Mouse (Mus musculus): Measurements from ENCODE around the gene Rnf114.
A peak's percentile ranks its signal among the peaks of the same experiment; 100 is the strongest.

Gene Rnf114

GRCm38 (mm10) chr2:167491757-167492708 is at the start of gene Rnf114:
TSS of gene Rnf114 (plus strand) at chr2:167492645.
- no peak for DNase-seq (ENCODE audit: low read depth, low spot score)

DNA sequence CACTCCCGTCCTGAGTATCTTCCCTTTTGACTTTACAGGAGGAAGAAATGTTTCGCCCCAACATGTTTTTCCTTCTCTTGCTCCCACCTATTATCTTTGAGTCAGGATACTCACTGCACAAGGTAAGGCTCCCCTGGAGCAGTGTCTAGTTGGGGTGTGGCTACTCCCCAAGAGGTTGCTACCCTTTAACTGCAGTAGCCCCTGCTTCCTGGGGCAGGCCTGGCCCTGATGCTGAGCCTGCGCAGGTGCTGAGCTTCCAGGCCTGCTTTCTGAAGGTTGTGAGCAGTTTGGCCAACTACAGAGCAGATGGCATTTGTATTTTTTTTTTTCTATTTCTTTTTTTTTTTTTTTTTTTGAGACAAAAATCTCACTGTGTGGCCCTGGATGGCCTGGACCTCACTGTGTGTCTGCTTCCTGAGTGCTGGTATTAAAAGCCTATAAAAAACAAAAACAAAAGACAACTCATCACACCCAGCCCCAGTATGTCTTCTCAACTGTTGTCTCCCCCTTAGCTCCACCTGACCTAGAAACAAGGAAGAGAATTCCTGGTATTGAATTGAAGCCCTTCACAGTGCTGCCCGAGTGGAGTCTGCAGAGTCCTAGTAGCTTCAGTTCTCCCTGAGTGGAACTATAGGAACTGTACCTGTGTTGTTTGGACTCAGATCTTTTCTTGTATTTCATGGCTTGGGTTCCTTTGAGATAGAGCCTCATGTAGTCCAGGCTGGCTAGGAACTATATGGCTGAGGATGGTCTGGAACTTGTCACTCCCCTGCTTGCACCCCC is 48.8 kb upstream of the Rnf114 start:
- DNase-seq (ENCODE audit: low read depth, low spot score): no peak

GRCm38 (mm10) chr2:167445911-167446780 is 46.3 kb upstream of the Rnf114 start:
- peak; percentile 88 for DNase-seq (ENCODE audit: low read depth, low spot score)

DNA sequence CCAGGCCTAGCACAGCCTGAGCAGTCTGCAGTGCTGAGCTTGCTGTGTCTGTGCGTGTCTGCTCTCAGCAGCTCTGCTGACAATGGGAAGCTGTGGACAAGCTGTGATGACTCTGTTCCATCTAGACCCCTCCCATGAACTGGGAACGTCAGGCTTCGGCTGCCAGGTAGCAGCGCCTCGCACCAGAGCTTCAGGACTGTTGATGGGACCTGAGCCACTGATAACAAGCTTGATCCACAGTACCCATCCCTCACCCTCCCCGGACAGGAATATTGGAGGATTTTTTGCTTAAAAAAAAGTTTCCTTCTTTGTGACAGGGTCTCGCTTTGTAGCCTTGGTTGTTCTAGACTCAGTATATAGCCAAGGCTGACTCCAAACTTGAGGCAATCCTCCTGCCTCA is 45.2 kb upstream of the Rnf114 start:
- DNase-seq (ENCODE audit: low read depth, low spot score): no peak

DNA sequence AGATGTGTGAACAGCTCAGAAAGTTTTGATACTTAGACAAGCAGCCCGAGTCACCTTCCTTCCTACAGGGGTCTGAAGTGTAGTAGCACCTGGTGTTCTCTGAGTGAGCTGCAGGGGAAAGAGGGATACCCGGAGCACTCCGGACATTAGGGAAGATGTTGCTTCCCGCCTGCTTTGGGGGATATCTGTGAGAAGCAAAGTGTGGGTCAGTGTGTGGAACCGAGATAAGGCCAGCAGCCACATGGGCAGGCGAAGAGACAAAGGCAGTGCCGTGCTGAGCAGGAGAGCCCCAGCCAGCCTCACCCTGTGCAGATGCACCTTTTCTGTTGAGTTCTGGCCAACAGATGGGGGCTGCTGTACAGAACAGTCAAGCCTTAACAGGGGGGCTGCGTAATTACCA is 44.8 kb upstream of the Rnf114 start:
- no peak for DNase-seq (ENCODE audit: low read depth, low spot score)

GRCm38 (mm10) chr2:167449331-167450275 is 42.8 kb upstream of the Rnf114 start:
- no peak for DNase-seq (ENCODE audit: low read depth, low spot score)

DNA sequence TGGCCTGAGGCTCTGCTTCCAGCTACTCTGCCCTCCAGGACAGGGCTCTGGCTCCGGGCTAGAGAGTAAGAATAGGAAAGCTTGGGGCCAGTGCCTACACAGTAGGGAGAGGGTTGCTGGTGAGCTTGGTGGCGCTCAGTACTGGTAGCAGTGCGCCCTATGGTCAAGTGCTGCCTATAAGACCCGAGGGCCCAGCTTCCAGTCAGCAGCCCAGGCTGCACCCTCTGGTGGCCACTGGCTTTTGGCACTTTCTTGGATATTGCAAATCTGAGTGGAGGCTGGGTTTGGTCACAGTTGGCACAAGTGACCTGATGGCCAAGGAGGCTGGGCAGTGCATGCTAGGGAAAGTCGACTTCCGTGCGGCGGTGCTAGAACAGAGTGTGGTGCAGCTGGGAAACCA is 41.8 kb upstream of the Rnf114 start:
- DNase-seq (ENCODE audit: low read depth, low spot score): no peak

DNA sequence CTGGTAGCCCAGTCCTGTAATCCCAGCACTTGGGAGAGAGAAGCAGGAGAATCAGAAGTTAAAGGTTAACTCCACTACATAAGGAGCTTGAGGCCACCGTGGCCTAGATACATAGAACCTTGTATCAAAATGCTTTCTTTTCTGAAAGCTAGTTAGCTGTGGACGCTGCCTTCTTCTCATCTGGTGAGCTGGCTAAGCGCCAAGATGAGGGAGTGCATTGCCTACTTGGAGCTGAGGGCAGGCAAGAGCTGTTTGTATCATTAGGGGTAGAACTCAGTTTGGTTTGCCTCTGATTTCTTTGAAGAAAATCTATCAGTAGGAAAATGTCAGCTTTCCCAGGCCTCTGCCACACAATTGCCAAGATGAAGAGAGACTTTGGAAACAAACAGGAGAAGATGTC is 38.6 kb upstream of the Rnf114 start:
- no peak for DNase-seq (ENCODE audit: low read depth, low spot score)

GRCm38 (mm10) chr2:167456361-167457020 is 36.0 kb upstream of the Rnf114 start:
- no peak for DNase-seq (ENCODE audit: low read depth, low spot score)

DNA sequence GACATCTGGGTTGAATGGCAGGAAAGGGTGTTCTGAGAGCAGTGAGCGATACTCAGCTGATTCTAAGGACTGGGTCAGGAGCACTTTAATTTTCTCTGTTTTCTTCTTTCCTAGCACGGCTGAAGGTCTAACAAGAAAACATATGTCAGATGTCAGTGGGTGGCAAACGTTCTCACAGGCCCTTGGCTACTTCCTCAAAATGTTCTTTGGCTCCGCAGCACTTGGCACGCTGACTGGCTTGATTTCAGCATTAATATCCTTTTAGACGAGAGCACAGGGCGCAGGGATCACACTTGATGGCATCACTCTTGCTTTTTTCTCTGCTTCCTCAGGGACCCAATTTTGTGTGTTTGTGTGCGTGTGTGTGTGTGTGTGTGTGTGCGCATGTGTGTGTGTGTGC is 35.2 kb upstream of the Rnf114 start:
- DNase-seq (ENCODE audit: low read depth, low spot score): no peak

DNA sequence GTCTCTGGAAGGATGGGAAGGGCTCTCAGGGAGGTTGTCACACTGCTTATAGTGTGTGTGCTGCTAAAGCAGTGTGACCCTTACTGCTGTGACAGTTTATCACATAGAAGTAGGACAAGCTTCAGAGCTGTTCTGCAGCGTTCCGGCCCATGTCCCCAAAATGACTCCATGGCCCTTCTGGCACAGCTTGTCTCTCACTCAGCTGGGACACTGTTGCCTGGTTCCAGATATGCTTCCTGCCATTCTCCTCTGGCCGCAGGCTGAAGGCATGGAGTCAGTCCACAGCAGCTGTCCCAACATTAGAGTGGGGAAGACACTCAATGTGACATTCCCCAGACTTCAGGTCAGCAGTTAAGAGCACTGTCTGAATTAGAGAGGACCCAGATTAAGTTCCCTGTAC is 33.9 kb upstream of the Rnf114 start:
- no peak for DNase-seq (ENCODE audit: low read depth, low spot score)

GRCm38 (mm10) chr2:167459071-167459865 is 33.2 kb upstream of the Rnf114 start:
- DNase-seq (ENCODE audit: low read depth, low spot score): no peak

DNA sequence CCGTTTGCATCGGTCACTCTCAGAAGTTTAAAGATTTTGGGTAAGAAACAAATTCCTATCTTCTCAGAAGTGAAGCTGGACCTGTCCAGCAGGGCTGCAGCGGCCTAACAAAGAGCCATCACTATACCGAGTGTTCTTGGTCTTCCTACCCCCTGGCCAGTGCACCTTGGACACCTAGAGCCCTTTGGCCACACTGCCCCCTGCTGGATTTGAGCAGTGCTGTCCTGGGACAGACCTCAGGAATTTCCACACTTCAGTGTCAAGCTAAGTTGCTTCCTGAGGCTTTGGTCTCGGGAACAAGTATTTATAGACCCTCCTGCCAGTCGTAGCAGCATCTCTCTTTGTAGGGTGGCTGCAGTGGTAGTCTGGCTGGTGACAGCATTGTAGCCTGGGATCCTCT is 29.5 kb upstream of the Rnf114 start:
- DNase-seq (ENCODE audit: low read depth, low spot score): peak; percentile 59

- DNase-seq (ENCODE audit: low read depth, low spot score): no peak
These were observed 28.6 kb upstream of the Rnf114 start for GRCm38 (mm10) chr2:167463802-167464201.

DNA sequence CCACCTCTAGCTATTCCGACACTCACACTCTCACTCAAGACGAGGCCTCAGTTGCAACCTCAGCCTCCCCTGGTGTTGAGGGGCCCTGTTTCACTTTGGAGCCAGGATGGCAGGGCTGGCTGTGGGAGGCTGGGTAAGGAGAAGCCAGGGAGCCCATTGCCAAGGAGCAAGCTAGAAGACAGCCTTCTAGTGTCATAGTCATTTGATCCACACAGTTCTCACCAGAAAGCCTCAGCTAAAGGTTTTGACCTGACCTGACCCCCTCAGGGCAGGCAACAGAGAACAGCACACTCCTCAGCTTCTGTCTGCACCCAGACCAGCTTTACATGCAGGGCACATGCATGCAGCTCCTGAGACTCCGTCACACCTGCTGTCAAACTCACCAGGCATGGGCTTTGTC is 26.5 kb upstream of the Rnf114 start:
- no peak for DNase-seq (ENCODE audit: low read depth, low spot score)

GRCm38 (mm10) chr2:167467214-167467613 is 25.2 kb upstream of the Rnf114 start:
- DNase-seq (ENCODE audit: low read depth, low spot score): peak; percentile 57

DNA sequence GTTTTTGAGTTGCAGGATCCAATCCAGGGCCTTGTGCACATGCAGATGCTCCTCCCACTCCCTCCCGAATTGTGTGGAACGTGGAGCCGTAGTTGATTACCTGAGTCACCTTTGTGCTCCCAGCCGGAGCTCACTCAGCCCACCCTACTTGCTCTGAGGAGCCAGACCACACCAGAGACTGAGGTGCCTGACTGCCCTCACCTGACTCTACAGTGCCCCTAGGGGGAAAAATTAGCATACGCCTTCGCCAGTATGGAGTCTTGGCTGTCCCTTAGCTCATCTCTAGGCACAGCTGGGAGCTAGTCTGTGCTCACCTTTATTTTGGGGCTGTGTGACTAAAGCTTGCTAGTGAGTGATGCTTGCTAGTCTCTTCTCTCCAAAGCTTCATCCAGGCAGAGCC is 24.0 kb upstream of the Rnf114 start:
- DNase-seq (ENCODE audit: low read depth, low spot score): peak; percentile 38

DNA sequence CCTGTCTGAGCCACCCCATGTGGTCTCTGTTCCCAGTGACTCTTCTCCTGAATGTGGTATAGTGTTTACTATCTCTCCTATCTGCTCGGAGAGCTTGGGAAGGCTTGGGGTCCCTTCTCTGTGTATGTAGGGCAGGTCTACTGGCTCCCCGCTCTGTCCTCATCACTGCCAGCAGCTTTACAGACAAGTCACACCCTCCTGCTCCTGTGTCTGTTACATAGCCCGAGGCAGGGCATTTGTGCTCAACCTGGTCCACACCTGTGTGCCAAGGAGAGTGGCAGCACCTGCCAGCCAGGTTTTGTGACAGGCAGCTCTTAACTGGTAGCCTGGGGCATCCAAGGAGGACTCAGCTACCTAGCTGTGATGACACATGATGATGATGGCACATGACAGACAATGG is 21.8 kb upstream of the Rnf114 start:
- no peak for DNase-seq (ENCODE audit: low read depth, low spot score)

DNA sequence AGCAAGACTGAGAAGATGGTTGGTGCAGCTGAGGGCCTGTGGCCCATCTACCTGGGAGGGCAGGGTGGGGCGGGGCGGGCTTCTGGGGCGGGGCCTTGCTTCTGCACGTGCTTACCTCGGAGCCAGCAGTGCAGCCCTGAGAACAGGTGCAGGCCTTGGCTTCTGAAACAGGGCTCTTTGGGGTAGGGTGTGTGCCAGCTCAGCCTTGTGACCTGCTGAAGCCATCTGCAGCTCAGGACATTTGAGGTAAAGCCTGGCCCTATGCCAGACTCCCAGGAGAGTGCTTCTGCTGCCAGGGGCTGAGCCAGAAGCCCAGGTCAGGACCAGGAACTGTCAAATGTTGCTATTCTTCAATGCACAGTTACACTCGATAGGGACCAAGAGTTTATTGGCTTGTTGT is 20.9 kb upstream of the Rnf114 start:
- DNase-seq (ENCODE audit: low read depth, low spot score): no peak

Measured in A20 (cell line).